Mouse (Mus musculus): ENCODE data around the gene Gm5475.
"Not testable (repeated sequence)": the region's sequence is repeated elsewhere in the genome, so short reads cannot be mapped to it uniquely, and the experiment has no call there.

The Gm5475 gene

DNA sequence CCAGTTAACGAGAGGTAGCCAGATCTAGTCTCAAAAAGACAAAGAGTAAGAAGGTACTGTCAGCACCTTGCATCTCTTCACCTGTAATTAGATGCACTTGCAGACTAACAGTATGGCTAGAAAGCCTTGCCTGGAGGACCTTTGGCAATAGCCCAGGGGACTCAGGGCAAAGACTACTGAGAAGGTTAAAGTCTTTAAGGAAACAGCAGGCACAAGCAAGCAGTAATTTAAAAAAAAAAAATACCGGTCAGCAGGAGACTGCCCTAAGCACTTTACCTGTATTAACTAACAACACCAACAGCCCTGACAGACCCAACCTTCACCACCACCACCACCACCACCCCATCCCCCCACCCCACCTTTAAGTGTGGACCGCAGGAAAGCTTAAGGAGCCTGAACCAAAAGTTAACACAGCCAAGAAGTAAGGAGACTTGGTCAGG, at the start of gene Gm5475:
Gene Gm5475, plus strand, starts transcription at position 390 of the 440 bp plus-strand sequence.
- DNase-seq: peak; percentile 82 to 89

- DNase-seq: peak; percentile 74 to 83
Observed at GRCm38 (mm10) chr15:100375066-100375465, 46.9 kb upstream of the Gm5475 start.

GRCm38 (mm10) chr15:100377847-100378505, 44.0 kb upstream of the Gm5475 start:
- DNase-seq: not testable (repeated sequence)

GRCm38 (mm10) chr15:100379658-100380057, 42.3 kb upstream of the Gm5475 start:
- no peak for DNase-seq

DNA sequence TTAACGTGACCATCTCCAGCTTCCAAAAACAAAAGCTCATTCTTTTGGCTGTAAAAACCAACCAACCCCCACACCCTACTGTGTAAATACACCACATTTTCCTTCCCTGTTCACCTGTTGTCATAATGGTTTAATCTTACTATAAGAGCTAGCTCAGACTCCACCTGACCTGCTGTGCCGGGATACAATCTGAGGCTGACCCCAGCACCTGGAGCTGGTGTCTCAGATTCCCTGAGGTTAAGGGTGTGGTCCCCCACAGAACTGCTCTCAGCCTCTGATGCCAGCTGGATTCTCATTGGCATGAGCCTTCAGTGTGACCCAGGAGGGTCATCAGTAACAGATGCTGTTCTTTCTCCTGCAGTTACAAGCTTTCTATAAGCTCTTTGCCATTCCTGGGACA, 41.8 kb upstream of the Gm5475 start:
- no peak for DNase-seq

DNA sequence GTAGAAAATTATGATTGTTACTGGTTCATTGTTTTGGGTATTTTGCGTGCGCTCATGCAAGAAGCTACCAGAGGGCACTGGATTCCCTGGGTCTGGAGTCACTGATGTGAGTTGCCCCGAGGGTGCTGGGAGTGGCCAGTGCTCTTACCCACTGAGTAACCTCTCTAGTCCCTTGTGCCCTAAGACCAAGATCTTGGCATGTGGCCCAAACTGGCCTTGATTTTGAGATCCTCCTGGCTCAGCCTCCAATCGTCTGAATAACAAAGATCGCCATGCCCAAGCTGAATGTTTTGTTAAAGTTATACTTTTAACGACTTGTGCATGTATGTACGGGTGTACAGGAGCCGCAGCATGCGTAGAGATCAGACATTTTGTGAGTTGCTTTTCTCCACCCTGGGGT, 36.2 kb upstream of the Gm5475 start:
- DNase-seq: peak in 1 of 2 experiments; percentile 48

DNA sequence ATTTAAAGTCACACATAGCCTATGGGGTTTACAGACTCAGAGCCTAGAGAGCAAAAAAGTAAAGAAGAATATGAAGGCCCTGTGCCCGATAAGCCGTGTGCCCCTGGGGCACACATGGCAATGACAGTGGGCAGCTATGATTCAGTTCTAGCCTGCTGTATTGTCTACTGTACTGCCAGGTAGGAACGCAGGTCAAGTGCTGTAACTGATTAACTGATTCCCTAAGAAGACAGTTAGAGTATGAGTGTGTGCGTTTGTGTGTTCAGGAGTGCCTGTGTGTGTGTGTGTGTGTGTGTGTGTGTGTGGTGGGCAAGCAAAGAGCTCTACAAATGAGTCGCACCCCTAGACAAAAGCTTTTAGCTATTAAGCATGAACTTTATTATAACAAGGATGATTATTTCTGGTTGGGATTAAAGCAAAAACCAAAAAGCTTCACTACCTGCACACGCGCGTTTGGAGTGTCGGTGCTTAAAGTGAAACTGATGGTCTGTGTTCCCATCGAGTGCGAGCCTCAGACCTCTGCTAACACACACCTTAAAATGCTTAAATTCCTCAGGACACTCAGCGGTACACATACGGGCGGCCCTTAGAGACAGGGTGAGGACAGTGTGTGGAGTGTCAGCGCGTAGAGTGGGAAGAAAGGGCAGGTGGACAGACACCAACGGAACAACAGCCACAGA, 34.3 kb upstream of the Gm5475 start:
- peak in 1 of 2 experiments; percentile 42 for DNase-seq

DNA sequence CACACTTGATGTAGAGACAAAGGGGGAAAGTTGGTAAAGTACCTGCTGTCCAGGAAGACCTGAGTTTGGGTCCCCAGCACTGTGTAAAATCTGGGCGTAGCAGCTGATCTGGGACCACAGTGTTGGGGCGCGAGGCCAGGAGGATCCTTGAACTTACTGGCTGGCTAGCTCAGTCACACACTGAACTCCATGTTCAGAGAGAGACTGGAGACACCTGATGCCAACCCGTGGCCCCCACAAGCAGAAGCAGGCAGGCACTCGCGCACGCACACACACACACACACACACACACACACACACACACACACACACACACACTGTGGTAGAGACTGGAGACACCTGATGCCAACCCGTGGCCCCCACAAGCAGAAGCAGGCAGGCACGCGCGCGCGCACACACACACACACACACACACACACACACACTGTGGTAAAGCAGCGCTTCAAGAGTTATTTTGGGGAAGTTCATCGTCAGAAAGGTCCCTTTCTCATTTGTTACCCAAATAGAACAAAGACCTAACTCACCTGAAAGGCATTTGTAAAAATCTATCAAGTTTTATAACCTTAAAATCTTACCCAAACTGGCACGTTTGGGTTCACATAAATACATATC, 33.6 kb upstream of the Gm5475 start:
- no peak for DNase-seq

- DNase-seq: peak; percentile 40 to 54
Observed at GRCm38 (mm10) chr15:100388886-100389285, 33.1 kb upstream of the Gm5475 start.

GRCm38 (mm10) chr15:100391066-100391465, 30.9 kb upstream of the Gm5475 start:
- peak in 1 of 2 experiments; percentile 39 for DNase-seq

DNA sequence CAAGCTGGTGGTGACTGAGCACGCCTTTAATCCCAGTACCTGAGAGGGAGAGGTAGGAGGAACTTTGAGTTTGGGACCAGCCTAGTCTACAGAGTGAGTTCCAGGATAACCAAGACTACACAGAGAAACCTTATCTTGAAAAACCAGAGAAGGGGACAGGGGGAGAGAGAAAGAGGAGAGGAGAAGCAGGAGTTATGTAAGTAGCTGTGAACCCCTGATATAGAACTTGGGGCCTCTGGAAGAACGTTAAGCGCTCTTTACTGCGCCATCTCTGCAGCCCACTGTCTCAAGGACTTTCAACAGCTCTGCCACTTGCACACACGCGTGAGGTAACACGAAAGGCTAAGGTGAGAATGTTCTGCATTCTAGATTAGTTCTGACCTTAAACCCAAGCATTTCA, 30.3 kb upstream of the Gm5475 start:
- DNase-seq: no peak

- no peak for DNase-seq
Observed at GRCm38 (mm10) chr15:100393016-100393415, 28.9 kb upstream of the Gm5475 start.

- DNase-seq: no peak
Observed at GRCm38 (mm10) chr15:100395561-100395960, 26.4 kb upstream of the Gm5475 start.

- peak; percentile 80 to 82 for DNase-seq
Observed at GRCm38 (mm10) chr15:100400592-100401250, 21.2 kb upstream of the Gm5475 start.

DNA sequence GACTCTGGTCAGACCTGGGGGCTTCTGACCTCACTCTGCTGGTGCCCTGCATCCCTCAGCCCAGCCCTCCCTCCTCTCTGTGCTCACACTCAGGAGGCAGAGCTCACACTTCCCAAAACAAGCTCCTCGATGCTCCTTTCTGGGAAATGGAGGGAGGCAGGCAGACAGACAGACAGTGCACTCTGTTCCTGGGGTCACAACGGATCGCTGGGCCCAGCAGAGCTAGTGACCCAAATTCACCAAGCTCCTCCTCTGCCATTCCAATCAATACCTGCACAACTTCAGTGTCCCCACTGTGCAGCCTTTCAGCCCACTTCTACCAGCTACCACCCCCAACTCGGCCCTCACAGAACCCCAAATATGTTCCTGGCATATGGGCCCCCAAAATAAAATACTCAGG, 20.1 kb upstream of the Gm5475 start:
- DNase-seq: peak in 1 of 2 experiments; percentile 66

DNA sequence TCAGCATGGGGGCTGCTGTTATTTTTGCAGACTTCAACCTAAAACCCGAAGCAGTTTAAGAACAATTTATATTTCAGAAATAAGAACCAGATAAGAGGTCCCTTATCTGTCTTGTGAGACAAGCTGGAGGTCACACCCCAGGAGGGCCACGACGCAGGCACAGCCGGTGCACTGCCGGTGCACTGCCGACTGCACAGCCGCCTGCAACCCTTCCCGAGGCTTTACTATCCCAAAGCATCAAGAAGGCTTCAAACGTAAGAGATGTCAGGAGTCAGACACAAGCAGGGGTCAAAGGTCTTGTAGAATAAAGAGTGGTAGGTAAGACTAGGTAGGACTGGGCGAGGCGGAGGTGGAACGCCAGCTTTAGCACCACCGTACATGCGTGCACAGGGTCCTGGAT, 19.6 kb upstream of the Gm5475 start:
- DNase-seq: no peak

GRCm38 (mm10) chr15:100402798-100403197, 19.1 kb upstream of the Gm5475 start:
- no peak for DNase-seq

GRCm38 (mm10) chr15:100403318-100404000, 18.5 kb upstream of the Gm5475 start:
- DNase-seq: peak; percentile 78 to 88

- DNase-seq: peak; percentile 57 to 58
Observed at GRCm38 (mm10) chr15:100406088-100406487, 15.9 kb upstream of the Gm5475 start.

GRCm38 (mm10) chr15:100410918-100411672, 10.9 kb upstream of the Gm5475 start:
- peak; percentile 90 to 91 for DNase-seq

GRCm38 (mm10) chr15:100411731-100412130, 10.2 kb upstream of the Gm5475 start:
- DNase-seq: peak in 1 of 2 experiments; percentile 59

DNA sequence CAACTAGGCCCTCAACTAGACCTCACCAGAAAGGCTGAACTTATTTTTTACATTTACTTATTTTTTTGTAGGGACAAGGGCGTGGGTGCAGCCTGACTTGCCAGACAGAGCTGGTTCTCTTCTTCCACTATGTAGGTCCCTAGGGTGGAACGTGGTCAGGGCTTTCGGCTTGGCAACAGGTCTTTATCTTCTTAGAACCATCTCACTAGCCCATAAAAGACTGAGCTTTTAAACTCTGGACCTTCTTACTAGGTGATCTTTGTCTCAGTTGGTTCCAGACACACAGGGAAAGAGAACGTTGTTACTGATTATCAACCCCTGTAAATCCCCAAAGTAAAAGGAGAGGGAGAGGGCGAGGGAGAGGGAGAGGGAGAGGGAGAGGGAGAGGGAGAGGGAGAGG, 8.6 kb upstream of the Gm5475 start:
- peak; percentile 42 to 52 for DNase-seq
